Mouse (Mus musculus) stomach, embryonic 15.5 days (tissue): ENCODE data around the gene Shank2. TPM values are rescaled to one million over a fixed set of nuclear protein-coding genes. Genes with fewer than 3 reads are reported as not detected.

ENCODE experiments used
- ATAC-seq: fragments of 200-750 bp; cut with Nextera tagmentation; 2 replicates; pipeline ENCODE4 v1.8.0; 2017; ENCODE audit warnings: low read depth, moderate number of reproducible peaks, moderate TSS enrichment; ENCODE audit not compliant: insufficient read depth, low FRiP score
- H3K27ac ChIP-seq: fragments of 300-500 bp; sonication (generic); 2 replicates; pipeline ENCODE4 v1.5.1; 2015; ENCODE audit warnings: mild to moderate bottlenecking, inconsistent platforms
- H3K27me3 ChIP-seq: fragments of 300-500 bp; sonication (generic); replicated peaks from 2 replicates; pipeline ENCODE4 v1.6.1; 2015; ENCODE audit warnings: inconsistent platforms
- H3K36me3 ChIP-seq: fragments of 300-500 bp; sonication (generic); 2 replicates; pipeline ENCODE4 v1.6.1; 2015; ENCODE audit warnings: inconsistent platforms
- H3K4me1 ChIP-seq: fragments of 300-500 bp; sonication (generic); 2 replicates; pipeline ENCODE4 v1.6.1; 2015; ENCODE audit warnings: inconsistent platforms
- H3K4me2 ChIP-seq: fragments of 300-500 bp; sonication (generic); 2 replicates; pipeline ENCODE4 v1.6.1; 2015; ENCODE audit warnings: mild to moderate bottlenecking, inconsistent platforms
- H3K4me3 ChIP-seq: fragments of 300-500 bp; sonication (generic); replicated peaks from 2 replicates; pipeline ENCODE4 v1.5.1; 2015; ENCODE audit warnings: inconsistent platforms
- H3K9ac ChIP-seq: fragments of 300-500 bp; sonication (generic); 2 replicates; pipeline ENCODE4 v1.6.1; 2015; ENCODE audit warnings: inconsistent platforms
- H3K9me3 ChIP-seq: fragments of 300-500 bp; sonication (generic); 2 replicates; pipeline ENCODE4 v1.6.1; 2016; ENCODE audit warnings: inconsistent platforms
- WGBS: fragments of 180-500 bp; shearing (Covaris S2); methylation state at CpG from one replicate; pipeline ENCODE4 v1.1.7; 2015; 5-methylcytosine and 5-hydroxymethylcytosine counted together
- polyA plus RNA-seq: library from polyadenylated mRNA; unstranded; fragments of >200 nt; fragmentation: Nextera tagmentation; extraction: Ambion mirVana; gene quantifications from 2 replicates; pipeline ENCODE4 v1.2.1, GENCODE M21; 2015

Gene Shank2
- 2.1 and 2.3 TPM in 2 replicates for polyA plus RNA-seq

GRCm38 (mm10) chr7:144001628-144002027 is at the start of gene Shank2:
TSS of gene Shank2 (plus strand) at chr7:144001928.
- ATAC-seq, result no peak
- no peak within 1 kb of the TSS for H3K27ac ChIP-seq
- no peaks in the 10 kb centered on the region for H3K36me3 ChIP-seq
- no peaks in the 10 kb centered on the region for H3K4me1 ChIP-seq
- H3K9me3 ChIP-seq, result no peaks in the 10 kb centered on the region
- H3K9ac ChIP-seq, result no peak within 1 kb of the TSS
- no peaks in the 10 kb centered on the region for H3K27me3 ChIP-seq
- H3K4me2 ChIP-seq, result no peak within 1 kb of the TSS
- WGBS, result 79% methylated on average over 3 of the region's 3 CpGs
- no peak within 1 kb of the TSS for H3K4me3 ChIP-seq

GRCm38 (mm10) chr7:143952130-143952529 is 49.6 kb upstream of the Shank2 start:
- ATAC-seq, result no peak
- Histone ChIP-seq H3K36me3 (no peaks in the 10 kb centered on the region), H3K9ac (no peak overlapping the region), H3K4me1 (0 out of 2 replicates have a peak, but pooled peaks cover 4% of the 10 kb centered on the region), H3K9me3 (no peaks in the 10 kb centered on the region), H3K4me3 (no peak overlapping the region), H3K4me2 (no peak overlapping the region), H3K27ac (no peak overlapping the region), H3K27me3 (no peaks in the 10 kb centered on the region)
- 77% methylated on average over 3 of the region's 3 CpGs for WGBS

- Histone ChIP-seq H3K4me1 (0 out of 2 replicates have a peak, but pooled peaks cover 4% of the 10 kb centered on the region), H3K4me3 (no peak overlapping the region), H3K27ac (peak overlapping the region; percentile 54; the same call in 1 of the 2 replicates), H3K27me3 (no peaks in the 10 kb centered on the region), H3K9me3 (no peaks in the 10 kb centered on the region), H3K4me2 (no peak overlapping the region), H3K9ac (no peak overlapping the region), H3K36me3 (no peaks in the 10 kb centered on the region)
- peak; percentile 65; the same call in 1 of the 2 replicates for ATAC-seq
- WGBS, result 66% methylated on average over 6 of the region's 6 CpGs
Observed at GRCm38 (mm10) chr7:143956575-143957295, 45.0 kb upstream of the Shank2 start.

- no peaks in the 10 kb centered on the region for H3K27me3 ChIP-seq
- 51% methylated on average over 11 of the region's 11 CpGs for WGBS
- H3K9me3 ChIP-seq, result no peaks in the 10 kb centered on the region
- no peaks in the 10 kb centered on the region for H3K36me3 ChIP-seq
- H3K4me3 ChIP-seq, result no peak overlapping the region
- H3K4me2 ChIP-seq, result no peak overlapping the region
- H3K9ac ChIP-seq, result no peak overlapping the region
- peak overlapping the region; percentile 35; the same call in 1 of the 2 replicates for H3K27ac ChIP-seq
- no peak for ATAC-seq
- 0 out of 2 replicates have a peak, but pooled peaks cover 4% of the 10 kb centered on the region for H3K4me1 ChIP-seq
Observed at GRCm38 (mm10) chr7:143958030-143958565, 43.6 kb upstream of the Shank2 start.

- H3K27me3 ChIP-seq, result 0 out of 2 replicates have a peak, but pooled peaks cover 2% of the 10 kb centered on the region
- H3K4me2 ChIP-seq, result no peak overlapping the region
- H3K27ac ChIP-seq, result no peak overlapping the region
- H3K9ac ChIP-seq, result no peak overlapping the region
- H3K4me1 ChIP-seq, result no peaks in the 10 kb centered on the region
- 79% methylated on average over 5 of the region's 5 CpGs for WGBS
- ATAC-seq, result no peak
- H3K9me3 ChIP-seq, result no peaks in the 10 kb centered on the region
- no peaks in the 10 kb centered on the region for H3K36me3 ChIP-seq
- no peak overlapping the region for H3K4me3 ChIP-seq
Observed at GRCm38 (mm10) chr7:143963813-143964212, 37.9 kb upstream of the Shank2 start.

- ATAC-seq, result no peak
- H3K9ac ChIP-seq, result no peak overlapping the region
Observed at GRCm38 (mm10) chr7:143966621-143967020, 35.1 kb upstream of the Shank2 start.

GRCm38 (mm10) chr7:143977491-143977830 is 24.3 kb upstream of the Shank2 start:
- Histone ChIP-seq H3K4me2 (peak overlapping the region; percentile 95), H3K9me3 (no peaks in the 10 kb centered on the region), H3K27me3 (peaks cover 43% of the 10 kb centered on the region), H3K4me3 (peak overlapping the region; percentile 51), H3K36me3 (no peaks in the 10 kb centered on the region), H3K27ac (peak overlapping the region; percentile 44), H3K4me1 (peaks cover 10% of the 10 kb centered on the region), H3K9ac (no peak overlapping the region)
- 12% methylated on average over 5 of the region's 5 CpGs for WGBS
- ATAC-seq, result no peak

More at GRCm38 (mm10) chr7:143966621-143967020, 35.1 kb upstream of the Shank2 start:
- Histone ChIP-seq H3K27ac (no peak overlapping the region), H3K4me2 (no peak overlapping the region), H3K4me3 (no peak overlapping the region), H3K9me3 (no peaks in the 10 kb centered on the region), H3K36me3 (no peaks in the 10 kb centered on the region), H3K4me1 (no peaks in the 10 kb centered on the region), H3K27me3 (0 out of 2 replicates have a peak, but pooled peaks cover 5% of the 10 kb centered on the region)
- WGBS, result 65% methylated on average over 7 of the region's 7 CpGs

- Histone ChIP-seq H3K4me2 (peak overlapping the region; percentile 95), H3K4me1 (peaks cover 10% of the 10 kb centered on the region), H3K27ac (peak overlapping the region; percentile 44), H3K9me3 (no peaks in the 10 kb centered on the region), H3K4me3 (peak overlapping the region; percentile 51), H3K27me3 (peaks cover 43% of the 10 kb centered on the region), H3K9ac (peak overlapping the region; percentile 10; the same call in 1 of the 2 replicates), H3K36me3 (no peaks in the 10 kb centered on the region)
- 1% methylated on average over 67 of the region's 67 CpGs for WGBS
- peak; percentile 52 for ATAC-seq
Observed at GRCm38 (mm10) chr7:143977831-143978682, 23.7 kb upstream of the Shank2 start.

GRCm38 (mm10) chr7:143978741-143979371 is 22.9 kb upstream of the Shank2 start:
- peaks cover 10% of the 10 kb centered on the region for H3K4me1 ChIP-seq
- peak overlapping the region; percentile 51 for H3K4me3 ChIP-seq
- no peak overlapping the region for H3K27ac ChIP-seq
- ATAC-seq, result peak; percentile 61
- H3K9me3 ChIP-seq, result no peaks in the 10 kb centered on the region
- peak overlapping the region; percentile 95 for H3K4me2 ChIP-seq
- no peaks in the 10 kb centered on the region for H3K36me3 ChIP-seq
- WGBS, result under 1% methylated on average over 50 of the region's 50 CpGs
- peaks cover 43% of the 10 kb centered on the region for H3K27me3 ChIP-seq
- peak overlapping the region; percentile 10; the same call in 1 of the 2 replicates for H3K9ac ChIP-seq

GRCm38 (mm10) chr7:143979986-143980385 is 21.7 kb upstream of the Shank2 start:
- Histone ChIP-seq H3K4me3 (peak overlapping the region; percentile 51; the same call in 1 of the 2 replicates), H3K27me3 (peaks cover 43% of the 10 kb centered on the region)

GRCm38 (mm10) chr7:143986281-143986680 is 15.4 kb upstream of the Shank2 start:
- no peaks in the 10 kb centered on the region for H3K9me3 ChIP-seq
- H3K4me1 ChIP-seq, result no peaks in the 10 kb centered on the region
- no peak overlapping the region for H3K4me2 ChIP-seq
- no peaks in the 10 kb centered on the region for H3K36me3 ChIP-seq
- H3K9ac ChIP-seq, result no peak overlapping the region
- WGBS, result 84% methylated on average over 2 of the region's 2 CpGs
- peak; percentile 69 for ATAC-seq
- no peaks in the 10 kb centered on the region for H3K27me3 ChIP-seq
- H3K27ac ChIP-seq, result no peak overlapping the region
- H3K4me3 ChIP-seq, result no peak overlapping the region

More at GRCm38 (mm10) chr7:143979986-143980385, 21.7 kb upstream of the Shank2 start:
- H3K4me2 ChIP-seq, result no peak overlapping the region
- peaks cover 10% of the 10 kb centered on the region for H3K4me1 ChIP-seq
- ATAC-seq, result no peak
- H3K27ac ChIP-seq, result no peak overlapping the region
- no peak overlapping the region for H3K9ac ChIP-seq
- H3K36me3 ChIP-seq, result no peaks in the 10 kb centered on the region
- WGBS, result 53% methylated on average over 5 of the region's 5 CpGs
- no peaks in the 10 kb centered on the region for H3K9me3 ChIP-seq
